ENCODE assay signal across 12 mouse cellular contexts in the genomic region with DNA sequence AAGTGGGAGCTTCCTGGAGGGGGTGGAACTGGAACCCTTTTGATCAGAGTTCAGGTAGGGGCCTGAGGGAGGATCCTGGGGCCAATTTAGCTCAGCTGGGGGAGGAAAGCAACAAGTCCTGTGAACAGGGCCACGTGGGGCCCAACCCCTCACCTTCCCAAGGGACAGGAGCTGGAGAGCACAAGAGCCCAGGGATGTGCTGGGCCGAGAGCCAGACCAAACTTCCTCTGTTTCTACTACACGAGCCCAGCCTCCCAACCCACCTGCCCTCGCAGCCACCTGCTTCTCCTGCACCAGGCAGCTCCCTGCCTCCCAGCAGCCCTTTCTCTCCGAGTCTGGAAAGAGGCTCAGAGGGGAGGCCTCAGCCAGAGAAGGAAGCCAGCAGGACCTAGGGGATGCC. TPM values are rescaled to one million over a fixed set of nuclear protein-coding genes. Genes with fewer than 3 reads are reported as not detected.
DNase-seq lines count a peak whose midpoint lies in the region; ATAC-seq and TF ChIP-seq lines count a peak whose summit lies in the region.
"Had no signal": no experiment of that assay in that cellular context is flagged by ENCODE, and none has a peak within 500 bp of the region (broad histone marks: within the 10 kb centered on the region; RNA-seq: fewer than 3 reads in every experiment).

No protein-coding gene starts in this region.

- TF ChIP-seq EP300 in CH12.LX (IDR thresholded peaks at IDR 0.05; ENCODE audit: low read length), result no peak

- no peak overlapping the region for H3K9ac ChIP-seq in CH12.LX (ENCODE audit: insufficient read depth, low read depth)
- H3K9ac ChIP-seq in heart, embryonic 15.5 days, result no peak overlapping the region
- no peak overlapping the region for H3K9ac ChIP-seq in neural tube, embryonic 15.5 days (replicated peaks)
- H3K9ac ChIP-seq: liver, embryonic 14.5 days had no signal

- TF ChIP-seq CTCF in kidney, adult 2 months (conservative IDR thresholded peaks at IDR 0.05; ENCODE audit: insufficient read depth, insufficient read length, low read depth, low read length), result no peak
- no peak for TF ChIP-seq CTCF in CH12.LX (conservative IDR thresholded peaks at IDR 0.05 in 1 of 2, IDR thresholded peaks at IDR 0.05 in 1 of 2; ENCODE audit: low read depth in 2 of 2, low read length in 2 of 2)

- ATAC-seq in heart, embryonic 15.5 days (replicated peaks; ENCODE audit: insufficient number of reproducible peaks, insufficient read depth, low FRiP score, low read depth), result no peak
- ATAC-seq in neural tube, embryonic 15.5 days (ENCODE audit: low FRiP score), result no peak
- no peak for ATAC-seq in megakaryocyte progenitor cell, adult 5-6 weeks (replicated peaks; ENCODE audit: poor library complexity)

- no peak overlapping the region for H3K4me3 ChIP-seq in kidney, adult 2 months (ENCODE audit: insufficient read depth, low read depth, low read length)
- no peak overlapping the region for H3K4me3 ChIP-seq in CH12.LX (replicated peaks in 1 of 3; ENCODE audit: low read depth in 2 of 3, low read length in 2 of 3, poor library complexity in 1 of 3)
- H3K4me3 ChIP-seq in heart, embryonic 15.5 days, result no peak overlapping the region
- no peak overlapping the region for H3K4me3 ChIP-seq in neural tube, embryonic 15.5 days (replicated peaks)

- H3K9me3 ChIP-seq in CH12.LX (replicated peaks; ENCODE audit: low read length), result no peaks in the 10 kb centered on the region
- H3K9me3 ChIP-seq in heart, embryonic 15.5 days (replicated peaks), result no peaks in the 10 kb centered on the region
- no peaks in the 10 kb centered on the region for H3K9me3 ChIP-seq in neural tube, embryonic 15.5 days (replicated peaks)

- 20% methylated on average over 5 of the region's 5 CpGs for WGBS in kidney, adult 2 months
- 33% methylated on average over 5 of the region's 5 CpGs for WGBS in heart, embryonic 15.5 days
- whole genome bisulfite sequencing in neural tube, embryonic 15.5 days, result 30% methylated on average over 5 of the region's 5 CpGs

- no peak for TF ChIP-seq POLR2A in kidney, adult 2 months (IDR thresholded peaks at IDR 0.05; ENCODE audit: low read depth, low read length)
- no peak; the same call in 1 of the 2 replicates for TF ChIP-seq POLR2A in CH12.LX (IDR thresholded peaks at IDR 0.05; ENCODE audit: low read depth, low read length)

- no peak overlapping the region for H3K27ac ChIP-seq in kidney, adult 2 months (ENCODE audit: insufficient read depth, low read depth, low read length)
- no peak overlapping the region for H3K27ac ChIP-seq in CH12.LX (ENCODE audit: insufficient read depth, low read depth)
- 0 out of 2 replicates have a peak overlapping the region, but pooled peaks have one; percentile 12 for H3K27ac ChIP-seq in heart, embryonic 15.5 days
- H3K27ac ChIP-seq in neural tube, embryonic 15.5 days (replicated peaks), result no peak overlapping the region
- H3K27ac ChIP-seq: liver, embryonic 14.5 days had no signal

- no peak overlapping the region for H3K4me2 ChIP-seq in CH12.LX (ENCODE audit: insufficient read depth, low read depth, poor library complexity, severe bottlenecking)
- no peak overlapping the region for H3K4me2 ChIP-seq in heart, embryonic 15.5 days
- H3K4me2 ChIP-seq in neural tube, embryonic 15.5 days, result no peak overlapping the region

- in situ Hi-C loops in CH12.LX (cut with MboI; ENCODE audit: low pct_ligation_motif_present, low pct_unique_long_range_greater_than_20kb, low sequenced_read_pairs), result no loop called here

- H3K4me1 ChIP-seq in kidney, adult 2 months (ENCODE audit: control insufficient read depth, insufficient read depth, low read length), result peaks cover 16% of the 10 kb centered on the region
- H3K4me1 ChIP-seq in CH12.LX (ENCODE audit: control insufficient read depth in 1 of 2, insufficient read depth in 2 of 2), result peaks cover 11 to 68% of the 10 kb centered on the region in 2 experiments
- H3K4me1 ChIP-seq in heart, embryonic 15.5 days (replicated peaks), result peaks cover 51% of the 10 kb centered on the region
- peaks cover 63% of the 10 kb centered on the region for H3K4me1 ChIP-seq in neural tube, embryonic 15.5 days

- DNase-seq in adrenal gland, postnatal 10 days, result peak; percentile 74
- DNase-seq in adrenal gland, postnatal 4 days (ENCODE audit: low spot score in 2 of 2), result no peak
- peak; percentile 43 for DNase-seq in kidney, adult 2 months
- DNase-seq in kidney, adult 18-20 months, result no peak
- DNase-seq in CH12.LX (ENCODE audit: extremely low read depth), result no peak
- DNase-seq: midbrain, embryonic 14.5 days had no signal

- H3K36me3 ChIP-seq in kidney, adult 2 months (ENCODE audit: control insufficient read depth, insufficient read depth, low read length), result peaks cover 2% of the 10 kb centered on the region; the same call in 1 of the 2 replicates
- peaks cover 56 to 76% of the 10 kb centered on the region in 2 experiments for H3K36me3 ChIP-seq in CH12.LX (replicated peaks in 1 of 2; ENCODE audit: control insufficient read depth in 1 of 2, insufficient read depth in 1 of 2, low read length in 1 of 2)
- H3K36me3 ChIP-seq in heart, embryonic 15.5 days, result peaks cover 48% of the 10 kb centered on the region
- H3K36me3 ChIP-seq in neural tube, embryonic 15.5 days, result peaks cover 51% of the 10 kb centered on the region

- dilution Hi-C loops in CH12.LX (cut with MboI; ENCODE audit: extremely low pct_ligation_motif_present, extremely low pct_unique_long_range_greater_than_20kb, low sequenced_read_pairs), result no loop called here

- no peaks in the 10 kb centered on the region for H3K27me3 ChIP-seq in kidney, adult 2 months (replicated peaks; ENCODE audit: control insufficient read depth, insufficient read depth, low read length)
- no peaks in the 10 kb centered on the region for H3K27me3 ChIP-seq in CH12.LX (replicated peaks)
- no peaks in the 10 kb centered on the region for H3K27me3 ChIP-seq in heart, embryonic 15.5 days
- H3K27me3 ChIP-seq in neural tube, embryonic 15.5 days (replicated peaks), result no peaks in the 10 kb centered on the region

- TF ChIP-seq RAD21 in CH12.LX (IDR thresholded peaks at IDR 0.05; ENCODE audit: low read depth, low read length), result no peak

- H3K79me2 ChIP-seq in CH12.LX (replicated peaks; ENCODE audit: control insufficient read depth, extremely low read depth, insufficient read depth, poor library complexity, severe bottlenecking), result peaks cover 37% of the 10 kb centered on the region

RNA-seq across cellular contexts. Expression of a gene that starts 4.7 kb away (rescaled TPM):
- 100 to 1,000 TPM; 411 to 414 TPM for total RNA-seq in adrenal gland, postnatal 10 days (2021)
- 100 to 1,000 TPM; 464 to 467 TPM for total RNA-seq in adrenal gland, postnatal 4 days (2021)
- polyA plus RNA-seq in kidney, adult 2 months (2012; rRNA removed), result 484 and 509 TPM in 2 replicates
- total RNA-seq in CH12.LX (2012; rRNA removed) (502 and 585 TPM in 2 replicates), CH12.LX (2014; rRNA removed) (635 and 651 TPM in 2 replicates)
- 383 and 389 TPM in 2 replicates for polyA plus RNA-seq in CH12.LX (2012; ENCODE audit: insufficient read length, low read depth)
- polyA plus RNA-seq in heart, embryonic 15.5 days (2015; fragmentation: Nextera tagmentation; extraction: Ambion mirVana), result 666 and 734 TPM in 2 replicates
- polyA plus RNA-seq in neural tube, embryonic 15.5 days (2015; fragmentation: Nextera tagmentation; extraction: Ambion mirVana), result 589 and 681 TPM in 2 replicates
- total RNA-seq in megakaryocyte progenitor cell, adult 5-6 weeks (2015), result 395 and 413 TPM in 2 replicates
- 482 and 538 TPM in 2 replicates for total RNA-seq in megakaryocyte progenitor cell, adult 5-6 weeks (2017)

RNA-seq across cellular contexts. Expression of a gene that starts 4.9 kb away (rescaled TPM):
- total RNA-seq in adrenal gland, postnatal 10 days (2021), result 10 to 100 TPM in 1 of 2 experiments, 1 to 10 TPM in 1; 7.4 to 10.8 TPM
- 10 to 100 TPM; 14.7 to 16.2 TPM for total RNA-seq in adrenal gland, postnatal 4 days (2021)
- polyA plus RNA-seq in kidney, adult 2 months (2012; rRNA removed), result 18.4 and 19.2 TPM in 2 replicates
- 20.5 and 22.4 TPM in 2 replicates for total RNA-seq in CH12.LX (2012; rRNA removed)
- 11.5 and 14.3 TPM in 2 replicates for total RNA-seq in CH12.LX (2014; rRNA removed)
- 20.0 and 21.7 TPM in 2 replicates for polyA plus RNA-seq in CH12.LX (2012; ENCODE audit: insufficient read length, low read depth)
- polyA plus RNA-seq in heart, embryonic 15.5 days (2015; fragmentation: Nextera tagmentation; extraction: Ambion mirVana), result 17.3 and 24.1 TPM in 2 replicates
- polyA plus RNA-seq in neural tube, embryonic 15.5 days (2015; fragmentation: Nextera tagmentation; extraction: Ambion mirVana), result 24.3 and 27.2 TPM in 2 replicates
- total RNA-seq in megakaryocyte progenitor cell, adult 5-6 weeks (2015), result 28.0 and 31.0 TPM in 2 replicates
- total RNA-seq in megakaryocyte progenitor cell, adult 5-6 weeks (2017), result 16.1 and 19.7 TPM in 2 replicates

RNA-seq across cellular contexts. Expression of a gene that starts 5.5 kb away (rescaled TPM):
- total RNA-seq in adrenal gland, postnatal 10 days (2021), result 1 to 10 TPM; 4.2 to 6.6 TPM
- 1 to 10 TPM; 3.2 to 4.3 TPM for total RNA-seq in adrenal gland, postnatal 4 days (2021)
- polyA plus RNA-seq in kidney, adult 2 months (2012; rRNA removed), result 2.3 and 9.1 TPM in 2 replicates
- total RNA-seq in CH12.LX (2012; rRNA removed) (46.3 and 57.8 TPM in 2 replicates), CH12.LX (2014; rRNA removed) (43.5 and 51.5 TPM in 2 replicates)
- polyA plus RNA-seq in CH12.LX (2012; ENCODE audit: insufficient read length, low read depth), result 57.4 and 58.5 TPM in 2 replicates
- polyA plus RNA-seq in heart, embryonic 15.5 days (2015; fragmentation: Nextera tagmentation; extraction: Ambion mirVana), result 3.0 and 14.9 TPM in 2 replicates
- 0.74 and 20.7 TPM in 2 replicates for polyA plus RNA-seq in neural tube, embryonic 15.5 days (2015; fragmentation: Nextera tagmentation; extraction: Ambion mirVana)
- total RNA-seq in megakaryocyte progenitor cell, adult 5-6 weeks (2015), result 39.3 and 46.6 TPM in 2 replicates
- 15.3 and 17.5 TPM in 2 replicates for total RNA-seq in megakaryocyte progenitor cell, adult 5-6 weeks (2017)

RNA-seq across cellular contexts. Expression of a gene that starts 17.5 kb away (rescaled TPM):
- total RNA-seq in adrenal gland, postnatal 10 days (2021), result 1 to 10 TPM; 8.3 to 9.8 TPM
- 10 to 100 TPM; 10.0 to 10.7 TPM for total RNA-seq in adrenal gland, postnatal 4 days (2021)
- polyA plus RNA-seq in kidney, adult 2 months (2012; rRNA removed), result 13.6 TPM in 2 replicates
- total RNA-seq in CH12.LX (2012; rRNA removed), result 0.29 and 1.0 TPM in 2 replicates
- total RNA-seq in CH12.LX (2014; rRNA removed), result 0.28 TPM in 1 of 2 replicates, not detected in the other
- 0.09 TPM in 1 of 2 replicates, not detected in the other for polyA plus RNA-seq in CH12.LX (2012; ENCODE audit: insufficient read length, low read depth)
- 0.96 and 1.9 TPM in 2 replicates for polyA plus RNA-seq in heart, embryonic 15.5 days (2015; fragmentation: Nextera tagmentation; extraction: Ambion mirVana)
- polyA plus RNA-seq in neural tube, embryonic 15.5 days (2015; fragmentation: Nextera tagmentation; extraction: Ambion mirVana), result 0.78 and 2.2 TPM in 2 replicates
- total RNA-seq in megakaryocyte progenitor cell, adult 5-6 weeks (2015), result 2.8 and 5.0 TPM in 2 replicates
- 1.3 and 3.0 TPM in 2 replicates for total RNA-seq in megakaryocyte progenitor cell, adult 5-6 weeks (2017)

RNA-seq across cellular contexts. Expression of a gene that starts 17.6 kb away (rescaled TPM):
- total RNA-seq in adrenal gland, postnatal 10 days (2021), result not detected
- not detected for total RNA-seq in adrenal gland, postnatal 4 days (2021)
- polyA plus RNA-seq in kidney, adult 2 months (2012; rRNA removed), result 3.4 TPM in 1 of 2 replicates, not detected in the other
- total RNA-seq in CH12.LX (2012; rRNA removed), result not detected in 2 replicates
- total RNA-seq in CH12.LX (2014; rRNA removed), result not detected in 2 replicates
- polyA plus RNA-seq in CH12.LX (2012; ENCODE audit: insufficient read length, low read depth), result not detected in 2 replicates
- polyA plus RNA-seq in heart, embryonic 15.5 days (2015; fragmentation: Nextera tagmentation; extraction: Ambion mirVana), result not detected in 2 replicates
- polyA plus RNA-seq in neural tube, embryonic 15.5 days (2015; fragmentation: Nextera tagmentation; extraction: Ambion mirVana), result not detected in 2 replicates
- not detected in 2 replicates for total RNA-seq in megakaryocyte progenitor cell, adult 5-6 weeks (2015)
- total RNA-seq in megakaryocyte progenitor cell, adult 5-6 weeks (2017), result not detected in 2 replicates
- total RNA-seq: granulocyte monocyte progenitor cell, adult 5-6 weeks had no signal
- polyA plus RNA-seq: large intestine, adult 2 months; liver, embryonic 14.5 days; midbrain, embryonic 14.5 days had no signal

Comparison
In these comparisons a context has a peak if more than half of its experiments do, and no peak if none do; other contexts are left out.
1. DNase-seq: peak in adrenal gland, postnatal 10 days (single experiment) and kidney, adult 2 months (single experiment); none in adrenal gland, postnatal 4 days (0 of 2), kidney, adult 18-20 months (single experiment) and CH12.LX (single experiment).